Mouse (Mus musculus) thymus, adult 18-20 months (tissue): Measurements from ENCODE around the gene Ell3.
"Not testable (repeated sequence)": the region's sequence is repeated elsewhere in the genome, so short reads cannot be mapped to it uniquely, and the experiment has no call there.

ENCODE experiments used
- DNase-seq, 2 experiments: peaks; one replicate each; pipeline ENCODE4 v3.0.0; 2022; ENCODE audit warnings: mixed read lengths in 2 of 2

Ell3 gene

DNA sequence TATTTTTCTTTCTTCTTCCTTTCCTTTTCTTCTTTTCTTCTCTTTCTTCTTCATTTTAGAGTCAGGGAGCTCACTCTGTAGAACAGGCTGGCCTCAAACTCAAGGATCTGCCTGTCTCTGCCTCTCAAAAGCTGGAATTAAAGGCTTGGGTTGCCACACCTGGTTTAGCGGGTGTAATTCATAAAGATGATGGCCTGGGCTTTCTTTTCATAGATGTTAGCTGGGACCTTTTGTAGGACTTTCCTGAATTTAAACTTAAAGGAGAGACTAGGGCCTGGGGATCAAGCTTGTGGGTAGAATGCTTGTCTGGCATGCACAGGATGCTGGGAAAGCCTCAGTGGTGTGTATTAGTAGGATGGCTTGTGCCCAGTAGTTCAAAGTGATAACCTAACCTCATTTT lies at the start of gene Ell3:
Ell3 (minus strand) TSS at position 101 of the 400 bp plus-strand sequence.
- DNase-seq = no peak

DNA sequence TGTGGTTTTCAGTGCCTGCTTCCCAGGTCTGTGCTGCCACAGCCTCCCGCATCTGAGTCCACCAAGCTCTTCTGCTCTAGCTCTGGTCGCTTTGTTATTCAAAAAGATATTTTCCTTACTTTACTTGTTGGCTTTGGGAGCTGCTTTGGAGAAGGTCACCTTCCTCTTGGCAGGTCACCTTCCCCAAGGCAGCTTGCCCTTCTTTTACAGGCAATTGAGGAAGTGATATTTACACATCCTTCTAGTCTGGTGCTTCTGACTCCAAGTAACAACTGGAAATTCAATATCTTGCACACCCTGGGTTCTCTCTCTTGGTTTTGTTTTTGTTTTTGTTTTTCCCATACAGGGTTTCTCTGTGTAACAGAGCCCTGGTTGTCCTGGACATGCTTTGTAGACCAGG lies 40.3 kb upstream of the Ell3 start:
- DNase-seq = not testable (repeated sequence)

DNA sequence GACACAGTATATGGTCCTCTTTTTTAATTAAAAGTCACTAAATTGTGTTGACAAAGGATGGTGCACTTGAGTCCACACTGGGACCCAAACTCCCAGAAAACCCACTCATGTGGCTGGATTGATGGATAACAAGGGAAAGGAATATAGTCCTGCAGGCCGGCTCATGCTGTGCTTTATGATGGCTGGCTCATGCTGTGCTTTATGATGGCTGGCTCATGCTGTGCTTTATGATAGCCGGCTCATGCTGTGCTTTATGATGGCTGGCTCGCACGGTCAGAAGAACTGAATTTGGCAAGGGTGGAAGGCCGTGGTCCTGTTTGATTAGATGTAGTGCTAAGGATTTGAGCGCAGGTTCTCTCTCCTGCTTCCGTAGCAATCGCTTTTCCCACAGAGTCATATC lies 39.5 kb upstream of the Ell3 start:
- DNase-seq = no peak

DNA sequence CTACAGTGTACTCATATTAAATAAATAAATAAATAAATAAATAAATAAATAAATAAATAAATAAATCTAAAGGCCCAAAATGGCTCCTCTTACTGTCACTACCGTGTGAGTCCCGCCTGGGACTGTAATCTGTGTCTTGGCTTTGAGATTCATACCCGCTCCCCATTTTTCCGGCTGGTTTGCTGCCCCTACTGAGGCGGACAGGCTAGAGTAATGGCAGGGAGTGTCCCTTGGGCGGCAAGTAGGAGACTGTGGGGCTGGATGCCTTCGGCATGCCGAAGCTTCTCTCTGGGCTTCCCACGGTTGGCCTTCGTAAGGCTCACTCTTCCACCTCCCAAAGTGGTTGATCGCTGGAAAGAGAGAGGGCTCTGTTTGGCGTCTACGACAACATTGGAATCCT lies 36.8 kb upstream of the Ell3 start:
- DNase-seq = not testable (repeated sequence)

DNA sequence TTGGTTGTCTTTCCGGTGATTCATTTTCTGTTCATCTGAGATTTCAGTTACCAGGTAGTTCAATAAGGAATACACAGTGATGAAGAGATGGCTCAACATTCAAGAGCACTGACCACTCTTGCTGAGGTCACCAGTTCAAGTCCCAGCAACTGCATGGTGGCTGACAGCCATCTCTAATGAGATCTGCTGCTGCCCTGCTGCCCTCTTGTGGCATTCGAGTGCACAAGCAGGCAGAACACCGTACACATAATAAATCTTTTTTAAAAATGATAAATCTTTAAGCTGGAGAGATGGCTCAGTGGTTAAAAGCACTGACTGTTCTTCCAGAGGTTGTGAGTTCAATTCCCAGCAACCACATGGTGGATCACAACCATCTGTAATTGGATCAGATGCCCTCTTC lies 36.4 kb upstream of the Ell3 start:
- peak in 1 of 2 experiments; percentile 12 for DNase-seq

DNA sequence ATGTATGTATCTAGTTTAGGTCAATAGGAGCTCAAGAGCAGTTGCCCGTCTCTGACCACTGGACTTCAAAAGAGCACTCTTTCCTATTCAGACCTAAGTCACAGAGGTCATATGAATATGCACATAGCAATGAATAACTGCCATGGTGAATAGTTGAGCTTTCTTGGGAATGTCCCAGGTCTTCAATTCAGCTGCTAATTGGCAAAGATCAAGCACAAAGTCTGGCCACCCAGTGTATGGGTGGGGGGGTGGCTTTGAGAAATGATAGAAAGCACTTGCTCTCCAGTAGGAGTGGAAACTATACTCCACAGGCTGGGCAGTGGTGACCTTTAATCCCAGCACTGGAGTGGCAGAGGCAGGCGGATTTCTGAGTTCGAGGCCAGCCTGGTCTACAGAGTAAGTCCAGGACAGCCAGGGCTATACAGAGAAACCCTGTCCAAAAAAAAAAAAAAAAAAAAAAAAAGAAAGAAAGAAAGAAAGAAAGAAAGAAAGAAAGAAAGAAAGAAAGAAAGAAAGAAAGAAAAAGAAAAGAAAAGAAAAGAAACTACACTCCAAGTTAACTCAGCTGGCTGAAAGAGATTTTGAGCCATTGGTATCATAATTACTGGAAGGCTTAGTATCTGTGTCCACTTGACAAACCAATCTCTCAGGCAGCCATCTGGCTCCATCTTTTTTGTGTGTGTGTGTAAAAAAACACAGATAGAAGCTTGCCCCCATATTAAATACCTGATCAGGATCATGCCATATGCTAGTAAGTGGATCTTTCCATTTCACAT lies 33.6 kb upstream of the Ell3 start:
- DNase-seq = no peak

DNA sequence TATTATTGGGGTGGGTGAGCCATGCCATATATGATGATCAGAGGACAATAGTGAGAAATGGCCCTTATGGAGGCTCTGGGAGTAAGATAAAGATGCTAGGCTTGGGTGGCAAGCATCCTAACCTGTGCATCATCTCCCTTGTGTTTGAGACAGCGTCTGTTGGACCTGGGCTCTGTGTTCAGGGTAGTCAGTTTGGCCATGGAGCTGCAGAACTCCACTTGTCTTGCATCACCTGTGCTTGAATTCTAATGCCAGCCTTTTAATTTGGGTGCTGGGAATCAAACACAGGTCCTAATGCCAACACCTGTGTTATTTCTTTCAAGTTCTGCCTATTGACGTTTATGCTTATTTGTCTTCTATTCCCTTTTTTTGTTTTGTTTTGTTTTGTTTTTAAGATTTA lies 31.2 kb upstream of the Ell3 start:
- not testable (repeated sequence) for DNase-seq

DNA sequence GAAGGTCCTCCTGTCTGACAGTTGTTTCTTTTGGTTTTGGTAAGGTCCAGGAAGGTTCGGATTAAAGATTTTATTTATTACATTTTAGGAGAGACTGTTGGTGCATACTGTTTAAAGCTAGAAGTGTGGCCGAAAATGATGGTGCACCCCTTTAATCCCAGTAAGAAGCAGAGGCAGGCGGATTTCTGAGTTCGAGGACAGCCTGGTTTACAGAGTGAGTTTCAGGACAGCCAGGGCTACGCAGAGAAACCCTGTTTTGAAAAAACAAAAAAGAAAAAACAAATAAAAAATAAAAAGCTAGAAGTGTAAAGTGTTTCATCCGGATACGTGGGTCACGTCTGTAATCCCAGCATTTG lies 30.1 kb upstream of the Ell3 start:
- DNase-seq = no peak

DNA sequence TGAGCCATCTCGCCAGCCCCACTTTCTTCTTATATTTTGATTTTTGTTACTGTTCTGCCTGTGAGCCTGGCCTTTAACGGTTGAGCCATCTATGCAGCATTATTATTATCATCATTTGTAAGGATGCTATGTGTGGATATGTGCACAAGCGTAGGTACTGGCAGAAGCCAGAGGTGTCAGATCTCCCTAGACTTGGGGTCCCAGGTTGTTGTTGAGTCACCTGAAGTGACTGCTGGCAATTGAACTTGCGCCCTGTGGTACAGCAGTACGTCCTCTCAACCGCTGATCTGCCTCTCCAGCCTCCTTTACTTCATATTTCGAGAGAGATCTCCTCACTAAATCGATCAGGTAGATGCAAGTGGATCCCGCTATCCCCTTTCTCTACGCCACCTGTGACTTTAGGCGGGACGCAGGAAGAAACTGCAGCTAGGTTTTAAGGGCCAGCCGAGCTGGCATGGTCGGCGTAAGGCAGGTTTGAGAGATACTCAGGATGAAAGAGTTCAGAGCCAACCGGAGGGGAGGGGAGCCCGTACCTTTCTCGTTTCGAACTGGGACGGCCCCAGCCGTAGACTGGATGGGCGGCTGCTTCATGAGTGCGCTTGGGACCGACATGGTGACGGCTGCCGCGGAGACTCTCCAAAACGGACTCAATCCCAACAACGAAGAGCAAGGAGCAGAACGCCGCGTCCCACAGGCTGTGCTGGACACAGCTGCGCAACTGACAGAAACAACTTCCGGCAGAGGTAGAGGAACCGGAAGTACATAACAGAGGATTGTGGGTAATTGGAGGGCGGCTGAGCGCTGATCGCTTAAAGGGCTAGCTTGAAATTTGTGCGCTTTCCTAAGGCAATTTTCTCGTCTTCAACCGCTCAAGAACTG lies 29.5 kb upstream of the Ell3 start, which contains the start of gene Mfap1b:
Mfap1b (minus strand) TSS at position 767 of the 879 bp plus-strand sequence.
- DNase-seq = peak; percentile 56 to 71

DNA sequence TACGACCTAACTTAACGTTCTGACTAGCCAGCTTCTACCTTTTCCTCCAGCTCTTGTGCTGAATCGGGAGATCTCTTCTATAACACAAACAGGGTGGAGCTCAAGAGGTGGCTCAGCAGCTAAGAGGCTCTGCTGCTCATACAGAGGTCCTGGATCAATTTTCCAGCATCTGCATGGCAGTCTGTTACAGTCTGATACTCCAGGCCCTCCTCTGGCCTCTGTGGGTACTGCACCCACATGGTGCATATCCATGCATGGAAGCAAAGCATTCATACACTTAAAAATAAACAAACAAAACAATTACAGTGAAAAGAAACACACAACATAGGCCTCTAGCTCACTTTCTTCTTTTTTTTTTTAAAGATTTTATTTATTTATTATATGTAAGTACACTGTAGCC lies 28.7 kb upstream of the Ell3 start:
- DNase-seq = not testable (repeated sequence)

DNA sequence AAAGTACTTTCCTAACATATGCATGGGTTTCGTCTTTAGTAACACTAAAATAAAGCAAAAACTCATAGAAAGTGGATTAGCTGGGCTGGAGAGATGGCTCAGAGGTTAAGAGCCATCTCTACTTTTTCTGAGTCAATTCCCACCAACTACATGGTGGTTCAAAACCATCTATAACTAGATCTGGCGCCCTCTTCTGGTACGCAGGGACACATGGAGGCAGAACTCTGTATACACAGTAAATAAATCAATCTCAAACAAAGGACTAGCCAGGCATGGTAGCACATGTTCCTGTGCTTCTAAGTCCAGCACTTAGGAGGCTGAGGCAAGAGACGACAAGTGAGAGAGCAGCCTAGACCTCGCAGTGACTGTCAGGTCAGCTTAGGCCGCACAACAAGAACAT lies 24.9 kb upstream of the Ell3 start:
- not testable (repeated sequence) for DNase-seq

DNA sequence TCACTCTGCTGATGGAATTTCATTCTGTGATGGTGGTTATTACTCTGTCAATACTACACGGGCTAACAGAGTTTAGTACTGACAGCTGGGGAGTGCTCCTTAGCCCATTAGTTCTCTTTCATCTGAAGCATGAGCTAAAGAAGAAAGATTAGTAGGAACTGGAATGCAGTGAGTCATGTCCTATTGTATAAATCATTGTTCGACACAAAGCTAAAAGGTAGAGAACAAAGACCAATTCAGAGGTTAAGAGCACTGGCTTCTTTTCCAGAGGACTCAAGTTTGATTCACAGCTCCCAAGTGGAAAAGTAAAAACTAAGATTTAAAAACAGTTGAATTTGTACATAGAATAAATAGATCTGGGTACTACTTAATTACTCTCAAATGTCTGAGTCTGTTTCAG lies 16.0 kb upstream of the Ell3 start:
- no peak for DNase-seq

DNA sequence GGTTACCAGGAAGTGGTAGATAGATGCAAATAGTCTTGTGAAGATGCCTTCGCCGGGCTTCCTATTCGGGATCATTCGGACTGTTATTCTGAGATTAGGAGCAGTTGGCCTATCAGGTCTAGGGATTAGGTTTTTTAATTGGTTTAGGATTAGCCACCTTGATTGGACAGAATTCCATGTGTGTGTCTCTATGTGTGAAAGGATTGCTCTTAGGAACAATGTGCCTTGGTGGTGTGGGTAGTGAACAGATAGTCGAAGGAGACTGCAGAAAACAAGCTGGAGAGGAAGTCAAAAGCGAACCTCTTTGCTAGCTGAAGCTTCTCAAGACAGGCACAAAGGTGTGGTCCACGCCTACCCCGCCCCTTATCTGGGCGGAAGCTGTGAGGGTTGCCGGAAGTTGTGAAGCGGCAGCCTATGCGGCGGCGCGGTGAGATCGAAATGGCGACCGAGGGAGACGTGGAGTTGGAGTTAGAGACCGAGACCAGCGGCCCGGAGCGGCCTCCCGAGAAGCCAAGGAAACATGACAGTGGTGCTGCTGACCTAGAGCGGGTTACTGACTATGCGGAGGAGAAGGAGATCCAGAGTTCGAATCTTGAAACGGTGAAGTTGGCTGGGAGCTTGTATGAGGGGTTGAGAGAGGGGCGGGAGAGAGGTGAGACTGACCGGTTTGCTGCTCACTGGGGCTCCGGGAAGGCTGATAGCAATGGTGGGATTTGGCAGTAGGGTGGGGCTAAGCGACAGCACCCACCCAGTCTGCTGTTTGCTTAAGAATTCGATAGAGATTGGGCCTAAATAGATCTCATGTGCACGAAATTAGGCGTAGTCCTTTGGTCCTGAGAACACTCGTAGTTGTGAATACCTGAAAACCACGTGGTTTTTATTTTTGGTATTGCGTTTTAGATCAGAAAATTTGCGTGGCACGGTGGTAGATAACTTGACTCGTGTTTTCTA lies 12.9 kb upstream of the Ell3 start, which contains the start of gene Serinc4:
Serinc4 (minus strand) TSS at position 90 of the 951 bp plus-strand sequence.
- DNase-seq = peak; percentile 80 to 86

DNA sequence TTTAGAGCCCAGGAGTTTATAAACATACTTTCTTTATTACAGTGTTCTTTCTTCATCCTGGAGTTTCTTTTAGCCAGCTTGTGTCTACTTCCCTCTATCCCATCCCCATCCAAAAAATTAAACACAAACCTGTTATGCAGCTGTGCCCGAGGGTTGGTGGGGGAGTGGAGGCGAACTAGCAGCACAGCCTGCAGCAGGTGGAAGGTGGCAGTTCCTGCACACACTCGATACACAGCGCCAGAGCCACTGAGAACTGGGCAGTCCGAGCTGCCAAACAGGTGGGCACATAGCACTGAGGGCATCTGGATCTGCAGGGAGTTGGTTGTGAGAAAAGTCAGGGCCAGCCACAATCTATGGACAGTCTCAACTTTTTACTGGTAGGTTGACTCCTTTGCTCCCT lies 11.5 kb upstream of the Ell3 start:
- no peak for DNase-seq

DNA sequence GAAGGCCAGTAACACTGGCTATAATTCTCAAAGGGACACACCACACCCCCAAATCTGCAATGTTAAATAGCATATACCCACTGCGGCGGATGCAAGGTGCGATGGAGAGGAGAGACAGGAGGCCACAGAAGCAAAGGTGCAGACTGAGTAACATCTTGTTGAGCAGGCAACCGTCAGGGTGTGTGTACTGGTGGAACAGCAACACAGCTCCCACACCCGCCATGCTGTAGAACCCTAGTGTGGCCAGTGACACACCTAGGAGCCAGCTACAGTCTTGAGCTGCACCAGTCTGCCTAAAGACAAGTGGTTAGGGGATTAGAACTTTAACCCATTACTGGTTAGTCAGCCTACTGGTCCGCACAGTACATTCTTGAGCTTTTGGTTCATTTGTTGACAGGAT lies 9.8 kb upstream of the Ell3 start:
- no peak for DNase-seq

DNA sequence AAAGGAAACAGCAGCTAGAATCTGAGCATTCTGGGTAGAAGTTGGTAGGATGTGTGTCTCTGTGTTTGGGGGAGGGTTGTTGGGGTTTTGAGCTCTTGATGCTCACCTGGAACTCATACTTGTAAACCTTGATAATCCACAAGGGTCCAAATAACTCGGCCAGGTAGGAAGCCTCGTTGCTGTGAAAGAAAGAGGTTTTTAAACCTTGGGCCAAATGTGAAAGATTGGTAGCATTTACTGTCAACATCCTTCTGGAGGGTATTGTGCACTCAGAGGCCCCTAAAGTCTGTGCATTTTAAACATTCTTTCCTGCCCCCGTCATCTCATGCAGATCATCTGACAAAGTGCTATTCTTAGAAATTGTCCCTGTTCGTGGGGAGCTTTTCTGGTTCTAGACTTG lies 8.9 kb upstream of the Ell3 start, which contains the start of gene Hypk:
Hypk (plus strand) TSS at position 301 of the 400 bp plus-strand sequence.
- no peak for DNase-seq

DNA sequence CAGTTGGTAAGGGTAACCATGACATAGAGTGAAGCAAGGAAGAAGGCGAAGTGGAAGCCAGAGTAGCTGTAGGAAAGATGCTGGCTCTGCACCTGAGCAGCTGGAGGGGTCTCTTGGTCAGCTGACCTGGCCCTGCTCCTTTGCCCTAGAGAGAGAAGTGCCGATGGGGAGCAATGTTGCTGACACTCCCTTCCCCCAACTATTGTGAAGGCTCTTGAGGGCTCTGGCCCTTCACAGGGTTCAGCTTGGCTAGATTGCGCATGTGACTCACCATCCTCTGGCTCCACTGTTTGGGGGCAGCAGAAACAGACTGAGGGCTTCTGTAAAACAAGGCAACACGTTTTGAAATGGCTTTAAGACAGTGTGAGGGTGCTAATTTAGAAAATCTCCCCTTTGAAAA lies 8.3 kb upstream of the Ell3 start:
- DNase-seq = no peak

DNA sequence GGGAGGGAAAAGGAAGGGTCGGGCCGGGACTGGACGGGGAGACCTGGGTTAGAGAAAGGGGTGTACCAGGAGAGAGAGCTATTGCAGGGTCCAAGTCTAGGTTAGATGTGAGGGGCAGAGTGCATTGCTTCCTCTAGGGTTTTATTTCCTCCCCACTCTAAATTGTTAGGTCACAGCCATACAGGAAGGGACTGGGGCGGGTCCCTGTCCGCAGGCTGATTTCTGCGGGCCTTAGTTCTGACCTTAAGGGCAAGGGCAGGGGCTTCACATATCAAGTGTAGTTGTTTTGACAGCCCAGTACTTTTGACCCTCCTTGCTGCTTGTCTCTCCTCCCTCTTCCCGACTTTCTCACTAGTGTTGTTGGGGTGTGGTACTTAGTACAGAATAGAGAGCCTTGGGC lies 6.0 kb upstream of the Ell3 start:
- DNase-seq = no peak

DNA sequence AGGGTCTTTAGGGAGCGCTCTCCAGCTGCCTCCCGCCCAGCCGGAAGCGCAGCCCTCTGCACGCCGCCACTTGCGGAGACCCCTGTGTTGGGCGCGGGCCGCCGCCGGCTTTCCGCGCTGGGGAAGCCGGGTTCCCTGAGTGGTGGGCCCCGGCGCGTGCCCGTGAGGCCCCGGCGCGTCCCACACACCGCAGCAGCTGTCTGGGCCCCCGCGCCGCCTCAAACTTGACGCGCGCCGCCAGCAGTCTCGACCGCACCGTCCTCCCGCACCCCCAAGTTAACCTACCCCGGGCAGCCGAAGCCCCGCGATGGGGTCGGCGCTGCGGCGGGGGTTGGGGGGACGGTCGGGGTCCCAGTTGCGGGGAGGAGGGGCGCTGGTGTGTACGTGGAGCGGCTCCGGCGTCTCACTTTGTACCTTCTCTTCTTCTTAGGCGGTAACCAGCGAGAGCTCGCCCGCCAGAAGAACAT lies 5.5 kb upstream of the Ell3 start:
- DNase-seq = no peak

DNA sequence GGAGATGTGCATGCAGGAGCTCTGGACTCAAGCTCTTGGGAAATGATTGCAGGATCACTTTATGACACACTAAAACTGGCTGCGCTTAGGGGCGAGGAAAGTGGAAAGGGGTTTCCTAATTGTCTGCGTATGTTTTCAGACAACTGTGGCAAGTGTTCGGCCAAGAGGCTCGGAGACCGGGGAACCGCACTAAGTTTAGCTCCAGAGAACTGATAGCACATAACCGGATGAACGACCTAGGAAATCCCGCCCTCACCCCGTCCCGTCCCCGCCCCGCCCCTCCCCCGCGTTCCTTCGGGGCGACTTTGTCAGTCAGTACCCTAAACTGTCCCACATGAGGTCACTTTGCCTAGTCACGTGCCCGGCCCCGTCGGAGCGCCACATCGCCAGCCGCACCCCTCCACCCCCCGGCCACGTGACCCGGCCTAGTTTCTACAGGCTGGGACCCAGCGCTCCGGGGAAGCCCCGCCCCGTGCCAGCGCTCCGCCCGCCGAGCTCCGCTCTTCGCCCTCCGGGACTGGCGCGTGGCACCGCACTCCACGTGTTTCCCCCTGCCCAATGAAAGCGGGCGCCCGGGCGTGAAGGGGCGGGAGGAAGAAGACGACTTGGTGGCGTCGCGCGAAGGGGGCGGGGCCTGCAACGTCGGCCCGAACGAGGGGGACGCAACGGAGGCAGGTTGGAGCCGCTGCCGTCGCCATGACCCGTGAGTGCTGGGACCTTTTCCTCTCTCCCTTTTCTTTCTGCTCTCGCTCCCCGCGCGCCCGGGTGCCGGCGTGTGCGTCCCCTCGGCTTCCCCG lies 4.9 kb upstream of the Ell3 start, which contains the start of gene Serf2:
Serf2 (plus strand) TSS at position 457 of the 797 bp plus-strand sequence.
- DNase-seq = peak; percentile 99

DNA sequence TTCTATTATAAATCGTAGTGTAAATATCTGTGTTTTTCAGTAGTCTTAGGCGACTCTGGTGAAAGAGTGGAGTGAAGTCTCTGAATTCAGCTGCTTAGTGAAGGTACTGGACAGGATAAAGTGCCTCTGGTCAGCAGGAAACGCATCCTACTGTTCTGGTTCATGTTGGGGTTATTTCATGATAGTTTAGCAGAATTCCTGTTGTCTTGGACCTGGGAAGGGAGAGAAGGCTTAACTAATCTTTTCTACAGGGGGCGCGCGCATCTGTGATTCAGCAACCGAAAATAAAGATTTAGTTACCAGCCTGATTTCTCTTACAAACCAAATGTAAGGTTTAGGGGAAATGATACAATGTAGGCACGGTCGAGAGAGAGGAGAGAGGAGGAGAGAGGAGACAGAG lies 4.1 kb upstream of the Ell3 start:
- no peak for DNase-seq

DNA sequence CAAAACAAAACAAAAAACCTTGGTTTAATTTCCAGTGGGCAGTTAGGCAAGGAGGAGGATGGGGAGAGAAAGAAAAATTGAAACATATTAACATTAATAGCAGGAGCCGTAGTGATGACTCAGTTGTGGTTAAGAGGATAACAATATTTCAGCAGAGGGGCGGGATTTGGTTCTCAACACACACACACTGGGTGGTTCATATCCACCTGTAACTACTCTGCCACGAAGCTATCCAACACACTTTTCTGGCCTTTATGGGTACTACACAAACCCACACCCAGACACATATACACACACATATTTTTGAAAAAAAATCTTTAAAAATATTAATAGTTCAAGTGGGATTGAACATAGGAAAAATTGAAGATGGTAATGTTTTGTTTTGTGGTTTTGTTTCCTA lies 2.9 kb upstream of the Ell3 start:
- no peak for DNase-seq
